Mouse (Mus musculus) ES-Bruce4 (cell line): ENCODE measurements around the gene Prdx2.

Experiments used
- CTCF ChIP-seq: IDR thresholded peaks from one replicate; pipeline ENCODE4 v1.8.1; 2011; ENCODE audit warnings: low read depth, low read length
- POLR2A ChIP-seq: IDR thresholded peaks from one replicate; pipeline ENCODE4 v1.8.1; 2011; ENCODE audit warnings: low read length; ENCODE audit not compliant: insufficient read depth

- TF ChIP-seq CTCF (no peak), POLR2A (no peak)
These were observed 43.8 kb upstream of the Prdx2 start for GRCm38 (mm10) chr8:84925557-84925956.
